Mouse (Mus musculus) limb, embryonic 14.5 days (tissue): Measurements from ENCODE around the gene Ccr7. TPM values are rescaled to one million over a fixed set of nuclear protein-coding genes. Genes with fewer than 3 reads are reported as not detected.

ENCODE experiments used
- ATAC-seq: fragments of 200-750 bp; cut with Nextera tagmentation; 2 replicates; pipeline ENCODE4 v1.8.0; 2017; ENCODE audit warnings: low read depth, moderate number of reproducible peaks, moderate TSS enrichment; ENCODE audit not compliant: low FRiP score
- DNase-seq: peaks from one replicate; pipeline ENCODE4 v3.0.0-alpha.2; 2015; ENCODE audit warnings: low spot score
- H3K27ac ChIP-seq: fragments of 300-500 bp; sonication (generic); replicated peaks from 2 replicates; pipeline ENCODE4 v1.5.1; 2014; ENCODE audit warnings: low read depth, mild to moderate bottlenecking, low read length, moderate library complexity, mixed read lengths
- H3K27me3 ChIP-seq: fragments of 300-500 bp; sonication (generic); 2 replicates; pipeline ENCODE4 v1.6.1; 2014; ENCODE audit warnings: low read length, mixed read lengths; ENCODE audit not compliant: control insufficient read depth, insufficient read depth
- H3K36me3 ChIP-seq: fragments of 300-500 bp; sonication (generic); 2 replicates; pipeline ENCODE4 v1.6.1; 2014; ENCODE audit warnings: mild to moderate bottlenecking, low read length, moderate library complexity, mixed read lengths; ENCODE audit not compliant: control insufficient read depth, insufficient read depth
- H3K4me1 ChIP-seq: fragments of 300-500 bp; sonication (generic); 2 replicates; pipeline ENCODE4 v1.6.1; 2014; ENCODE audit warnings: antibody characterized with exemption, low read length, mixed read lengths; ENCODE audit not compliant: control insufficient read depth, insufficient read depth
- H3K4me2 ChIP-seq: fragments of 300-500 bp; sonication (generic); replicated peaks from 2 replicates; pipeline ENCODE4 v1.6.1; 2014; ENCODE audit warnings: low read depth, mild to moderate bottlenecking, low read length, moderate library complexity; ENCODE audit not compliant: severe bottlenecking
- H3K4me3 ChIP-seq: fragments of 300-500 bp; sonication (generic); replicated peaks from 2 replicates; pipeline ENCODE4 v1.5.1; 2014; ENCODE audit warnings: low read length
- H3K9ac ChIP-seq: fragments of 300-500 bp; sonication (generic); 2 replicates; pipeline ENCODE4 v1.6.1; 2014; ENCODE audit warnings: mild to moderate bottlenecking, low read depth, low read length, moderate library complexity; ENCODE audit not compliant: severe bottlenecking
- H3K9me3 ChIP-seq: fragments of 300-500 bp; sonication (generic); 2 replicates; pipeline ENCODE4 v1.6.1; 2016; ENCODE audit warnings: low read length; ENCODE audit not compliant: control insufficient read depth
- POLR2A ChIP-seq: fragments of 200-500 bp; IDR thresholded peaks from 2 replicates; pipeline ENCODE4 v1.8.0; 2012; ENCODE audit warnings: inconsistent platforms, mild to moderate bottlenecking, moderate library complexity, borderline replicate concordance; ENCODE audit not compliant: insufficient read depth, insufficient read length; ENCODE audit errors: extremely low read depth
- WGBS: fragments of 180-500 bp; shearing (Covaris S2); extraction: QIAGEN DNeasy Blood & Tissue Kit; methylation state at CpG from one replicate; pipeline ENCODE4 v1.1.7; 2014; 5-methylcytosine and 5-hydroxymethylcytosine counted together
- polyA plus RNA-seq, 2 experiments: library from polyadenylated mRNA; depleted of rRNA in 1 of 2; stranded (reverse) in 1 of 2; unstranded in 1 of 2; fragments of >200 nt; fragmentation: Nextera tagmentation in 1 of 2; extraction: Ambion mirVana in 1 of 2; gene quantifications; 2 replicates each; pipeline versions ENCODE4 v1.2.1 to v1.2.3; 2012 to 2014

Ccr7 gene
- polyA plus RNA-seq, 2 experiments: 0.65 to 0.94 TPM

GRCm38 (mm10) chr11:99180071-99180470 is 25.2 kb upstream of the Ccr7 start:
- Histone ChIP-seq H3K27me3 (no peaks in the 10 kb centered on the region), H3K9me3 (no peaks in the 10 kb centered on the region), H3K36me3 (no peaks in the 10 kb centered on the region), H3K4me3 (no peak overlapping the region), H3K9ac (no peak overlapping the region), H3K4me2 (no peak overlapping the region), H3K27ac (no peak overlapping the region), H3K4me1 (no peaks in the 10 kb centered on the region)
- WGBS: 87% methylated on average over 5 of the region's 5 CpGs
- no peak for ATAC-seq
- DNase-seq: no peak
- TF ChIP-seq POLR2A: no peak

DNA sequence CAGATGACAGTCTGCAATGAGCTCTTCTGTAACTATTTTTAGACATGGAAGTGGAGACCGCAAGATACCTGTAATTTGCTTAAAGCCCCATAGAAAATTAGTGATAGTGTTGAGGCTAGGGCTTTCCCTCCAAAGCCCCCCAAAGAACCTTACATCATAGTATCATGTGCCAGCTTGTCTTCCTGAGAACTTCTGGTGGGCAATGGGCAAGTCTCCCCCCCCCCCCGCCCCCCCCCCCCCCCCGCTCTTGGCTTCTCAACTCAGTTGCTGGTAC is 23.0 kb upstream of the Ccr7 start:
- H3K27ac ChIP-seq: no peak overlapping the region
- H3K9ac ChIP-seq: no peak overlapping the region
- H3K4me3 ChIP-seq: no peak overlapping the region
- no peaks in the 10 kb centered on the region for H3K9me3 ChIP-seq
- no peaks in the 10 kb centered on the region for H3K27me3 ChIP-seq
- DNase-seq (no peak), ATAC-seq (no peak)
- no peaks in the 10 kb centered on the region for H3K36me3 ChIP-seq
- H3K4me2 ChIP-seq: no peak overlapping the region
- no peak for TF ChIP-seq POLR2A
- 100% methylated on average over 1 of the region's 3 CpGs for WGBS
- H3K4me1 ChIP-seq: no peaks in the 10 kb centered on the region

- H3K27ac ChIP-seq: no peak overlapping the region
- H3K4me2 ChIP-seq: no peak overlapping the region
- H3K9me3 ChIP-seq: no peaks in the 10 kb centered on the region
- H3K4me3 ChIP-seq: no peak overlapping the region
- WGBS: 69% methylated on average over 5 of the region's 5 CpGs
- no peak for ATAC-seq
- no peaks in the 10 kb centered on the region for H3K4me1 ChIP-seq
- H3K9ac ChIP-seq: no peak overlapping the region
- H3K27me3 ChIP-seq: no peaks in the 10 kb centered on the region
- H3K36me3 ChIP-seq: no peaks in the 10 kb centered on the region
- DNase-seq: no peak
- TF ChIP-seq POLR2A: no peak
Measured at GRCm38 (mm10) chr11:99177054-99177924, 22.4 kb upstream of the Ccr7 start.

- Histone ChIP-seq H3K36me3 (no peaks in the 10 kb centered on the region), H3K27me3 (no peaks in the 10 kb centered on the region), H3K4me1 (no peaks in the 10 kb centered on the region), H3K4me3 (no peak overlapping the region), H3K4me2 (no peak overlapping the region), H3K9me3 (no peaks in the 10 kb centered on the region), H3K27ac (no peak overlapping the region), H3K9ac (no peak overlapping the region)
- no peak for TF ChIP-seq POLR2A
- DNase-seq: no peak
- ATAC-seq: no peak
- WGBS: 76% methylated on average over 4 of the region's 4 CpGs
Measured at GRCm38 (mm10) chr11:99172002-99172401, 17.1 kb upstream of the Ccr7 start.

- no peak for TF ChIP-seq POLR2A
- no peaks in the 10 kb centered on the region for H3K36me3 ChIP-seq
- no peak overlapping the region for H3K4me3 ChIP-seq
- WGBS: 67% methylated on average over 2 of the region's 2 CpGs
- no peaks in the 10 kb centered on the region for H3K27me3 ChIP-seq
- no peak overlapping the region for H3K27ac ChIP-seq
- H3K4me2 ChIP-seq: no peak overlapping the region
- H3K9me3 ChIP-seq: no peaks in the 10 kb centered on the region
- H3K4me1 ChIP-seq: no peaks in the 10 kb centered on the region
- H3K9ac ChIP-seq: no peak overlapping the region
- no peak for ATAC-seq
- DNase-seq: no peak
Measured at GRCm38 (mm10) chr11:99171442-99171841, 16.6 kb upstream of the Ccr7 start.
